Mouse (Mus musculus) neural tube, embryonic 12.5 days (tissue): ENCODE data around the gene Sipa1l3. TPM values are rescaled to one million over a fixed set of nuclear protein-coding genes. Genes with fewer than 3 reads are reported as not detected.

Source experiments
- ATAC-seq: fragments of 200-750 bp; cut with Nextera tagmentation; 2 replicates; pipeline ENCODE4 v1.8.0; 2017; ENCODE audit warnings: low read depth, mild to moderate bottlenecking, moderate TSS enrichment, moderate library complexity; ENCODE audit not compliant: low FRiP score
- H3K27ac ChIP-seq: fragments of 300-500 bp; sonication (generic); 2 replicates; pipeline ENCODE4 v1.5.1; 2016
- H3K27me3 ChIP-seq: fragments of 300-500 bp; sonication (generic); replicated peaks from 2 replicates; pipeline ENCODE4 v1.6.1; 2016; ENCODE audit warnings: mild to moderate bottlenecking
- H3K36me3 ChIP-seq: fragments of 300-500 bp; sonication (generic); 2 replicates; pipeline ENCODE4 v1.6.1; 2016; ENCODE audit warnings: mild to moderate bottlenecking
- H3K4me1 ChIP-seq: fragments of 300-500 bp; sonication (generic); 2 replicates; pipeline ENCODE4 v1.6.1; 2016
- H3K4me2 ChIP-seq: fragments of 300-500 bp; sonication (generic); replicated peaks from 2 replicates; pipeline ENCODE4 v1.6.1; 2016; ENCODE audit warnings: mild to moderate bottlenecking
- H3K4me3 ChIP-seq: fragments of 300-500 bp; sonication (generic); 2 replicates; pipeline ENCODE4 v1.5.1; 2016
- H3K9ac ChIP-seq: fragments of 300-500 bp; sonication (generic); 2 replicates; pipeline ENCODE4 v1.6.1; 2016; ENCODE audit warnings: mild to moderate bottlenecking
- H3K9me3 ChIP-seq: fragments of 300-500 bp; sonication (generic); 2 replicates; pipeline ENCODE4 v1.6.1; 2016; ENCODE audit warnings: mild to moderate bottlenecking
- WGBS: fragments of 180-500 bp; shearing (Covaris S2); methylation state at CpG from one replicate; pipeline ENCODE4 v1.1.7; 2016; 5-methylcytosine and 5-hydroxymethylcytosine counted together
- polyA plus RNA-seq: library from polyadenylated mRNA; unstranded; fragments of >200 nt; fragmentation: Nextera tagmentation; extraction: Ambion mirVana; gene quantifications from 2 replicates; pipeline ENCODE4 v1.2.1, GENCODE M21; 2016

Gene Sipa1l3
- polyA plus RNA-seq, 1 experiment from 2014 or later = 10.8 TPM

- H3K4me3 ChIP-seq = no peak overlapping the region
- no peak overlapping the region for H3K4me2 ChIP-seq
- H3K36me3 ChIP-seq = peaks cover 43% of the 10 kb centered on the region
- ATAC-seq = no peak
- no peaks in the 10 kb centered on the region for H3K9me3 ChIP-seq
- no peaks in the 10 kb centered on the region for H3K4me1 ChIP-seq
- no peaks in the 10 kb centered on the region for H3K27me3 ChIP-seq
- H3K27ac ChIP-seq = no peak overlapping the region
- H3K9ac ChIP-seq = no peak overlapping the region
- WGBS = 74% methylated on average over 4 of the region's 4 CpGs
These were observed 123.3 kb downstream of the Sipa1l3 start for GRCm38 (mm10) chr7:29395179-29395578.

DNA sequence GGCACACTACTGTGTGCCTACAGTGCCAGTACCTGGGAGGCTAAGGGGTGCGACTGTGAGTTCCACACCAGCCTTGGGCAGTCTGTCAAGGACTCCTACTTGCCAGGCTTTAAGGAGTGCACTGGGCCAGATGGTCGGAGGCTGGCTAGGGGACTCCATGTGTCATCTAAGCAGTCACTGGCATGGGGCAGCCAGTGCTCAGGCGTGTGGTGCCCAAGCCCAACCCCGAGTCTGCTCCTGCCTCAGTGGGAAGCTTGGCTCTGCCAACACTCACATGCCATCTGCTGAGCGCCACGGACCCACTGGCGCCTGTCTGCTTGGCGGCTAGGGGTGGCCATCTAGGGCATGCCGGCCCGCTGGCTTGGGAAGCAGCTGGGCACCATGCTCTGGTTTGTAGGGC is 125.1 kb downstream of the Sipa1l3 start:
- WGBS = 92% methylated on average over 10 of the region's 10 CpGs
- Histone ChIP-seq H3K9ac (no peak overlapping the region), H3K9me3 (no peaks in the 10 kb centered on the region), H3K4me3 (no peak overlapping the region), H3K4me2 (no peak overlapping the region), H3K27me3 (no peaks in the 10 kb centered on the region), H3K36me3 (peaks cover 28% of the 10 kb centered on the region; the same call in 1 of the 2 replicates), H3K4me1 (no peaks in the 10 kb centered on the region), H3K27ac (no peak overlapping the region)
- no peak for ATAC-seq

DNA sequence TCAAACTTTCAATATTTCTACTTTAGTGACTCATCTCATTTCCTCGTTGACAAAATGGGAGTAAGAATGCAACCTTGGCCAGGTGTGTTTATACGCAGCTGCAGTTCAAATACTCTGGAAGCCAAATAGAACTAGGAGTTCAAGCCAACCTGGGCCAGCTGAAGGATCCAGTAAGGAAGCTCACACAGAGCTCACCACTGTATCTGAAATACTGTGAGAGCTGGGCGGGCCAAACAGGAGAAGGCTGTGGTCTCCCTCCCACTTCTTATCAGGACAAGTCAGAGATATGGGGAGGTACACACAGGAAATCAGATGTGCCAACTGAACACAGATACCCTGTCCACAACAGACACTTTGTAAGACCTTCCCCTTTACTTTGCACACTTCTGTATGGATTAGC is 125.6 kb downstream of the Sipa1l3 start:
- no peaks in the 10 kb centered on the region for H3K9me3 ChIP-seq
- no peak overlapping the region for H3K27ac ChIP-seq
- no peak overlapping the region for H3K4me2 ChIP-seq
- no peak overlapping the region for H3K9ac ChIP-seq
- peaks cover 30% of the 10 kb centered on the region; the same call in 1 of the 2 replicates for H3K36me3 ChIP-seq
- H3K4me1 ChIP-seq = no peaks in the 10 kb centered on the region
- H3K4me3 ChIP-seq = no peak overlapping the region
- H3K27me3 ChIP-seq = no peaks in the 10 kb centered on the region
- 92% methylated on average over 3 of the region's 3 CpGs for WGBS
- no peak for ATAC-seq

- ATAC-seq = no peak
- H3K27ac ChIP-seq = no peak overlapping the region
These were observed 126.5 kb downstream of the Sipa1l3 start for GRCm38 (mm10) chr7:29391761-29392512.

GRCm38 (mm10) chr7:29391112-29391760 is 127.2 kb downstream of the Sipa1l3 start:
- ATAC-seq = no peak
- H3K27ac ChIP-seq = no peak overlapping the region
- WGBS = 93% methylated on average over 15 of the region's 15 CpGs

More at GRCm38 (mm10) chr7:29391761-29392512, 126.5 kb downstream of the Sipa1l3 start:
- 82% methylated on average over 25 of the region's 25 CpGs for WGBS
- Histone ChIP-seq H3K36me3 (peaks cover 34% of the 10 kb centered on the region), H3K4me3 (no peak overlapping the region), H3K4me2 (no peak overlapping the region), H3K27me3 (no peaks in the 10 kb centered on the region), H3K9me3 (no peaks in the 10 kb centered on the region), H3K4me1 (no peaks in the 10 kb centered on the region), H3K9ac (no peak overlapping the region)

GRCm38 (mm10) chr7:29390234-29390633 is 128.2 kb downstream of the Sipa1l3 start:
- no peak overlapping the region for H3K27ac ChIP-seq
- no peak overlapping the region for H3K4me3 ChIP-seq
- H3K4me2 ChIP-seq = no peak overlapping the region
- peaks cover 28% of the 10 kb centered on the region for H3K36me3 ChIP-seq
- H3K4me1 ChIP-seq = no peaks in the 10 kb centered on the region
- H3K9me3 ChIP-seq = no peaks in the 10 kb centered on the region
- 84% methylated on average over 10 of the region's 10 CpGs for WGBS
- no peak overlapping the region for H3K9ac ChIP-seq
- ATAC-seq = no peak
- H3K27me3 ChIP-seq = no peaks in the 10 kb centered on the region

More at GRCm38 (mm10) chr7:29391112-29391760, 127.2 kb downstream of the Sipa1l3 start:
- H3K9ac ChIP-seq = no peak overlapping the region
- no peak overlapping the region for H3K4me2 ChIP-seq
- no peaks in the 10 kb centered on the region for H3K9me3 ChIP-seq
- no peaks in the 10 kb centered on the region for H3K4me1 ChIP-seq
- H3K36me3 ChIP-seq = peaks cover 34% of the 10 kb centered on the region
- no peaks in the 10 kb centered on the region for H3K27me3 ChIP-seq
- no peak overlapping the region for H3K4me3 ChIP-seq

DNA sequence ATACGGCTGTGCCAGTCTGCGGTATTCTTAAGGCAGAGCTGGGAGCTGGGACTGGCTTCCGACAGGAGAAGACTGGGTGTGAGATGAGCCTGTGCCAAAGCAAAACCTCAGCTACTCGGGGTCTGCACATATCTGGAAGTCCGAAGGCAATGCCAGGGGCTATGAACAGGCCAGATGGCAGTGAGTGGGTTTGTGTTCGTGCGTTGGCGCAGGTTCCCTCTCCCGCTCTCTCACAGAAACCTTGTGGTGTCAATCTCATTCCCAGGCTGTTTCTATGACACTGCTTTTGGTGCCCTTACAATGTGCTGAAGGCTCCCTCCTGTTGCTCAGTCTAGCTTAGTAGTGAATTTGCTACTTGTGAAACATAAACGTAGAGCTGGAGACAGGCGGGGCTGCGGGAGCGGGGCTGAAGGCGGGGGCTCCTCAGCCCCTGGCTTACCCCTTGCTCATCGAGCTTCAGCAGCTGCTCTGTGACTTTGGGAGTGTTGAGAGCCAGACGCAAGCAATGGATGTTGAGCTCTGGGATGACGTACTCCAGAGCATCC is 130.8 kb downstream of the Sipa1l3 start:
- peaks cover 24% of the 10 kb centered on the region for H3K36me3 ChIP-seq
- H3K4me2 ChIP-seq = no peak overlapping the region
- no peak overlapping the region for H3K4me3 ChIP-seq
- H3K9ac ChIP-seq = no peak overlapping the region
- 93% methylated on average over 17 of the region's 17 CpGs for WGBS
- no peak overlapping the region for H3K27ac ChIP-seq
- no peaks in the 10 kb centered on the region for H3K4me1 ChIP-seq
- no peak for ATAC-seq
- no peaks in the 10 kb centered on the region for H3K27me3 ChIP-seq
- no peaks in the 10 kb centered on the region for H3K9me3 ChIP-seq

GRCm38 (mm10) chr7:29386349-29386748 is 132.1 kb downstream of the Sipa1l3 start:
- Histone ChIP-seq H3K36me3 (peaks cover 36% of the 10 kb centered on the region), H3K9ac (no peak overlapping the region), H3K27me3 (no peaks in the 10 kb centered on the region), H3K27ac (no peak overlapping the region), H3K9me3 (no peaks in the 10 kb centered on the region), H3K4me1 (no peaks in the 10 kb centered on the region), H3K4me3 (no peak overlapping the region), H3K4me2 (no peak overlapping the region)
- 94% methylated on average over 13 of the region's 13 CpGs for WGBS
- no peak for ATAC-seq

DNA sequence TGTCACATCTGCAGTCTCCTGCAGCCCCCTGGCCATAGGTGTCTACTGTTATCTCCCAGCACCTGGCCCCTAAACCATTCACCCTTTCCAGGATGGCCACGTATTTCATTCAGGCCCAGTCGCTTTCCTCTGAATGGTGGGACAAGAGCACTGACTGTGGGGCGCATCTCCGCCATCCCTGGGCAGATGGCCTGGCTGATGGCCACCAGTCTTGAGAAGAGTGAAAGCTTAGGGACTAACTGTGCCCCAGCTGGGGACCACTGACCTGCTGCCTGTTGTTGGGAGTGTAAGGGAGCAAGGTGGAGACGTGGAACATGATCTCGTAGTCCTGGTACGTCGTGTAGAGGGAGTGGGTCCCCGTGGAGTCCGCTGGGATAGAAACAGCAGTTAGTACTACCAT is 132.7 kb downstream of the Sipa1l3 start:
- Histone ChIP-seq H3K4me2 (no peak overlapping the region), H3K27ac (no peak overlapping the region), H3K27me3 (no peaks in the 10 kb centered on the region), H3K9me3 (no peaks in the 10 kb centered on the region), H3K9ac (no peak overlapping the region), H3K36me3 (peaks cover 38% of the 10 kb centered on the region), H3K4me3 (no peak overlapping the region), H3K4me1 (no peaks in the 10 kb centered on the region)
- ATAC-seq = no peak
- WGBS = 91% methylated on average over 10 of the region's 10 CpGs

DNA sequence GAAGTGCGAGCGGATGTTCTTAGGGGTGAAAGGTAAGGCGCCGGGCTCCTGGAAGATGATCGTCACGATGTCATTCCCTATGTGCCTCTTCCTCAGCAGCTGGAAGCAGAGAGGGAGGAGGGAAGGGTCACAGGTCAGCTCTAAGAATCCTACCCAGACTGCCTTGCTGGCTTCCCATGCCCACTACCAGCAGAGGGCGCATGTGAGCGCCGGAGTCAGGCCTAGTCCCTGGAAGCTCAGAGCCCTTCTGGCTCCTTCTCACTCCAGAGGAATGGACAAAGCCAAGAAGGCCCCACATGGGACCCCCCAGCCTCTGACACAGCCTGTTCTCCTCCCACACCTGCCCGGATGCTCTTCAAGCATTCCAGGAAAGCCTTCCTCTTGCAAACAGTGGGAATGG is 135.2 kb downstream of the Sipa1l3 start:
- peaks cover 44% of the 10 kb centered on the region for H3K36me3 ChIP-seq
- peak; percentile 57; the same call in 1 of the 2 replicates for ATAC-seq
- WGBS = 29% methylated on average over 10 of the region's 10 CpGs

DNA sequence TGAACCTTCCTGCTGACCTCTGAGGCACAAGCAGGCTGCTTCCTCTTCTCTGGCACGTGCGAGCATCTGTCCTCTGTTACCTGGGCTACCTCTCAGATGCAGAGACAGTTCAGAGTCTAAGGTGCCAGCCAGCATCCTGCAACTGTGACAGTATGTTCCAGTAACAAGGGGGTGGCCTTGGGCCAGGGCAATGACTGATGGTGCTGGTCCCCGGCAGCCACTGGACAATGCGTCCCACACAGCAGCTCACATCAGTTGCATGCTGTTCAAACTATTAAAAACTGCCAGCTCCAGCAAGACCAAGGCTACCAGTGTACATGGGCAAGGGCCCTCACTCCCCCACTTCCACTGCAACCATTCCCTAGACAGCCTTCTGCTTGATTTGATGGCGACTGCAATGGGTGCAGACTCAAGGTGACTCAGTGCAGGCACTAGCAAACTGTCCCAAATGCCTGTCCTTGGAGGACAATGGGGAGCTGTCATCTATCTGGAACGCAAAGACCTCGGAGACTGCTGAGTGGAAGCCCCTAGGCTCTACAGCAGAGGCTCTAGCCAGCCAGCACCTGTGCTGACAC is 136.9 kb downstream of the Sipa1l3 start:
- WGBS = 95% methylated on average over 7 of the region's 7 CpGs
- Histone ChIP-seq H3K27me3 (no peaks in the 10 kb centered on the region), H3K4me3 (no peak overlapping the region), H3K9me3 (no peaks in the 10 kb centered on the region), H3K9ac (no peak overlapping the region), H3K4me2 (no peak overlapping the region), H3K4me1 (no peaks in the 10 kb centered on the region), H3K36me3 (peaks cover 41% of the 10 kb centered on the region), H3K27ac (no peak overlapping the region)
- ATAC-seq = no peak

More for the DNA sequence above, 135.2 kb downstream of the Sipa1l3 start:
- no peak overlapping the region for H3K4me3 ChIP-seq
- no peak overlapping the region for H3K4me2 ChIP-seq
- H3K9ac ChIP-seq = no peak overlapping the region
- no peak overlapping the region for H3K27ac ChIP-seq
- H3K4me1 ChIP-seq = no peaks in the 10 kb centered on the region
- H3K27me3 ChIP-seq = no peaks in the 10 kb centered on the region
- H3K9me3 ChIP-seq = no peaks in the 10 kb centered on the region

DNA sequence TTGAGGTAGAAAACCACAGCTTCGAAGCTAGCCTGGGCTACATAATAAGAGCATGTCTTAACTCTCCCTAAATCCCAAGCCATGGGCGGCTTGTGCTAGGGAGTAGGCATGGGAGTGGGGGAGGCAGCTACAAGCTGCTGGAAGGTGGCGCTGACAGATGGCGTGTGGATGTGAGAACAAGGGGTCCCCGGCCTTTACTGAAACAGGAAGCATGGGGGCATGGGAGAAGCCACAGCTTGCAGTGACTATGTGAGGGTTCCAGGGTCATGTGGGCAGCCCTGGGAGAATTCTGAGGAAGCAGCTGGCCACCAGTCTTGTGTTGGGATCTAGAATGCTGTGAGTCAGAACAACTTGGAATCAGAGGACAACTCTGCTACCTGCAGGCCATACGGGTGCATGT is 144.4 kb downstream of the Sipa1l3 start:
- WGBS = 87% methylated on average over 6 of the region's 6 CpGs
- Histone ChIP-seq H3K36me3 (peaks cover 23% of the 10 kb centered on the region), H3K9ac (no peak overlapping the region), H3K4me2 (no peak overlapping the region), H3K4me3 (no peak overlapping the region), H3K9me3 (no peaks in the 10 kb centered on the region), H3K4me1 (no peaks in the 10 kb centered on the region), H3K27me3 (no peaks in the 10 kb centered on the region), H3K27ac (no peak overlapping the region)
- no peak for ATAC-seq
